Mouse (Mus musculus) hindbrain, embryonic 14.5 days (tissue): ENCODE measurements around the gene Bcl2. TPM values are rescaled to one million over a fixed set of nuclear protein-coding genes. Genes with fewer than 3 reads are reported as not detected.

ENCODE experiments used
- ATAC-seq: fragments of 200-750 bp; cut with Nextera tagmentation; 2 replicates; pipeline ENCODE4 v1.8.0; 2017; ENCODE audit warnings: moderate number of reproducible peaks, mild to moderate bottlenecking, moderate TSS enrichment, moderate library complexity; ENCODE audit not compliant: low FRiP score
- DNase-seq: peaks from one replicate; pipeline ENCODE4 v3.0.0-alpha.2; 2015; ENCODE audit warnings: low spot score
- H3K27ac ChIP-seq: fragments of 300-500 bp; sonication (generic); 2 replicates; pipeline ENCODE4 v1.5.1; 2014; ENCODE audit warnings: mild to moderate bottlenecking, moderate library complexity
- H3K27me3 ChIP-seq: fragments of 300-500 bp; sonication (generic); 2 replicates; pipeline ENCODE4 v1.6.1; 2014; ENCODE audit warnings: mild to moderate bottlenecking, low read length, mixed read lengths; ENCODE audit not compliant: control insufficient read depth, insufficient read depth
- H3K36me3 ChIP-seq: fragments of 300-500 bp; sonication (generic); replicated peaks from 2 replicates; pipeline ENCODE4 v1.6.1; 2014; ENCODE audit not compliant: control insufficient read depth, insufficient read depth
- H3K4me1 ChIP-seq: fragments of 300-500 bp; sonication (generic); replicated peaks from 2 replicates; pipeline ENCODE4 v1.6.1; 2014; ENCODE audit warnings: antibody characterized with exemption, low read length, mixed read lengths; ENCODE audit not compliant: control insufficient read depth, insufficient read depth
- H3K4me2 ChIP-seq: fragments of 300-500 bp; sonication (generic); replicated peaks from 2 replicates; pipeline ENCODE4 v1.6.1; 2014; ENCODE audit warnings: mild to moderate bottlenecking, moderate library complexity
- H3K4me3 ChIP-seq: fragments of 300-500 bp; sonication (generic); replicated peaks from 2 replicates; pipeline ENCODE4 v1.5.1; 2014; ENCODE audit warnings: mild to moderate bottlenecking, low read length
- H3K9ac ChIP-seq: fragments of 300-500 bp; sonication (generic); 2 replicates; pipeline ENCODE4 v1.6.1; 2014
- H3K9me3 ChIP-seq: fragments of 300-500 bp; sonication (generic); 2 replicates; pipeline ENCODE4 v1.6.1; 2016; ENCODE audit warnings: low read length; ENCODE audit not compliant: control insufficient read depth
- WGBS: fragments of 180-500 bp; shearing (Covaris S2); extraction: QIAGEN DNeasy Blood & Tissue Kit; methylation state at CpG from one replicate; pipeline ENCODE4 v1.1.7; 2014; 5-methylcytosine and 5-hydroxymethylcytosine counted together
- polyA plus RNA-seq: library from polyadenylated mRNA; unstranded; fragments of >200 nt; fragmentation: Nextera tagmentation; extraction: Ambion mirVana; gene quantifications from 2 replicates; pipeline ENCODE4 v1.2.1, GENCODE M21; 2014

Bcl2 gene
- polyA plus RNA-seq, 1 experiment from 2014 or later = 11.9 TPM

DNA sequence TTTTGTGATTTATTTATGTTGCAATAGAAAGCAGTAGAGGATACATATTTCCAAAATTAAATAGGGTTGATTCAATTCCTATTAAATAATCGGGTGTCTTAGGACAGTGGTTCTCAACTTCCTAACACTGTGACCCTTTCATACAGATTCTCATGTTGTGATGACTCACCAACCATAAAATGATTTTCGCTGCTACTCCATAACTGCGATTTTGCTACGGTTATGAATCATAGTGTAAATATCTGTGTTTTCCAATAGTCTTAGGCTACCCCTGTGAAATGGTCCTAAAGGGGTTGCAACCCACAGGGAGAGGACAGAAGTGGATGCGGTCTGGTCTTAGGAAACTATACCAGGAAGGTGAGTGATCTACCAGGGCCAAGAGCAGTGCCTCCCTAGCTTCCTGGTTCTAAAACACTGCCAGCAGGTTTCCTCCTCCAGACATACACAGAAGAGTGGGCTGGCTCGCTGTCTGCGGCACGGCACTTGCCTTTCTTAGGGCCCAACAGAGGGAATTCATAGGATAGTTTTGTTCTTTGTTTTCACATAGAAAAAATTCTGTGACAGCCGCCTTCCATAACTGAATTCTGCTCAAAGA is 13.5 kb downstream of the Bcl2 start:
- Histone ChIP-seq H3K4me3 (no peak overlapping the region), H3K9ac (no peak overlapping the region), H3K4me1 (peaks cover 6% of the 10 kb centered on the region; the same call in 1 of the 2 replicates), H3K27ac (no peak overlapping the region), H3K36me3 (no peaks in the 10 kb centered on the region), H3K9me3 (no peaks in the 10 kb centered on the region), H3K4me2 (no peak overlapping the region), H3K27me3 (no peaks in the 10 kb centered on the region)
- ATAC-seq (no peak), DNase-seq (no peak)
- WGBS = 87% methylated on average over 9 of the region's 9 CpGs

DNA sequence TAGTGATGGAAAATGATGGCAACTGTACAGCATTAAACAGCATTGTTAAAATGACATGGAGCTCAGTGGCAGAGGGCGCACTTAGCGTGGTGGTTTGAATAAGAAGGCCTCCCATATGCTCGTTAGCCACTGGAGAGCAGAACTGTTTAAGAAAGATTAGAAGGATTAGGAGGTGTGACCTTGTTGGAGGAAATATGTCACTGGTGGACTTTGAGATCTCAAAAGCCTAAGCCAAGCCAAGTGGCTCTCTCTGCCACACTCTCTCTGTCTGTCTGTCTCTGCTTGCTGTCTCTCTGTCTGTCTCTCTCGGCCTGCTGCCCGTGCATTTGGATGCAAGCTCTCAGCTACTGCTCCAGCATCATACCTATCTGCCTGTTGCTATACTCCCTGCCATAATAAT is 17.6 kb downstream of the Bcl2 start:
- H3K36me3 ChIP-seq = no peaks in the 10 kb centered on the region
- H3K9ac ChIP-seq = no peak overlapping the region
- no peaks in the 10 kb centered on the region for H3K27me3 ChIP-seq
- H3K4me3 ChIP-seq = no peak overlapping the region
- H3K4me1 ChIP-seq = no peaks in the 10 kb centered on the region
- no peaks in the 10 kb centered on the region for H3K9me3 ChIP-seq
- no peak for DNase-seq
- 81% methylated on average over 5 of the region's 5 CpGs for WGBS
- no peak overlapping the region for H3K27ac ChIP-seq
- H3K4me2 ChIP-seq = no peak overlapping the region
- ATAC-seq = no peak

DNA sequence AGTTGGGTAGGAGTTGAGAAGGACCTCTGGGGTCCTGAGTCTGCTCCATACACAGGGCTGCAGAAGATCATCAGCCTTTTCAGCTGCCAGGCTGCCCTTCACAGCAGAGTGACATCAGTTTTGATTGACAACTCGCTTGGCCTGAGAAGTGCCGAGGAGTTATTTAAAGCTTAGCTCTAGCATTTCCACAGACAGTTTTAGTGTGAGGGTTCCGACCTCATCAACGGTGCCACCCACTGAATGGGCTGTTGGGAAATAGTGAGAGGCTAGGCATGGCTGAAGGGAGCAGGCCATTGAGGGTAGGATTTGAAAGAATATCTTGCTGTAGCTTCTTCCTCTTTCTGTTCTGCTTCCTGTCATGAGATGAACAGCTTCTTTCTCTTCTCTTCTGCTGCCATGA is 18.4 kb downstream of the Bcl2 start:
- Histone ChIP-seq H3K4me2 (no peak overlapping the region), H3K4me1 (no peaks in the 10 kb centered on the region), H3K27ac (no peak overlapping the region), H3K9ac (no peak overlapping the region), H3K27me3 (no peaks in the 10 kb centered on the region), H3K9me3 (no peaks in the 10 kb centered on the region), H3K36me3 (no peaks in the 10 kb centered on the region), H3K4me3 (no peak overlapping the region)
- ATAC-seq (no peak), DNase-seq (no peak)
- WGBS = 81% methylated on average over 4 of the region's 4 CpGs

DNA sequence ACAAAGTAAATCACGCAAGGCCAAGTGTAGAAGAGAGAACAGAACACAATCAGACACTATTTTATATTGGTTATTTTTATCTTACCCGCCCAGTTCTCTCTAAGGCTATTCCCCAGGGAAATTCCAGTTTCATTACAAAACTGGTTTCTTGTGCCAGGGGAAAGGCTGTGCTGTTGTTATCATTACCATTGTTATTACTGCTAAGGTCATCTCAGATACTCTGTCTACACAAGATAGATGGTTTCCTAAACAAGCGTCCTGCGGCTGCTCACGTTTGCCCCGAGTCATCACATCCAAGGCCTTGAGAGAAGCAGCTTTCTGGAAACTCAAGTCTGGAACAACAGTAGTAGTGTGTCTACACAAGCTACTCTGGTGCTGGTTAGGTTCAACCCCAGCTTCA is 19.8 kb downstream of the Bcl2 start:
- no peak overlapping the region for H3K4me3 ChIP-seq
- H3K4me2 ChIP-seq = no peak overlapping the region
- H3K9me3 ChIP-seq = no peaks in the 10 kb centered on the region
- H3K27ac ChIP-seq = no peak overlapping the region
- H3K27me3 ChIP-seq = no peaks in the 10 kb centered on the region
- H3K36me3 ChIP-seq = no peaks in the 10 kb centered on the region
- ATAC-seq = no peak
- 86% methylated on average over 6 of the region's 6 CpGs for WGBS
- DNase-seq = no peak
- H3K4me1 ChIP-seq = no peaks in the 10 kb centered on the region
- no peak overlapping the region for H3K9ac ChIP-seq

DNA sequence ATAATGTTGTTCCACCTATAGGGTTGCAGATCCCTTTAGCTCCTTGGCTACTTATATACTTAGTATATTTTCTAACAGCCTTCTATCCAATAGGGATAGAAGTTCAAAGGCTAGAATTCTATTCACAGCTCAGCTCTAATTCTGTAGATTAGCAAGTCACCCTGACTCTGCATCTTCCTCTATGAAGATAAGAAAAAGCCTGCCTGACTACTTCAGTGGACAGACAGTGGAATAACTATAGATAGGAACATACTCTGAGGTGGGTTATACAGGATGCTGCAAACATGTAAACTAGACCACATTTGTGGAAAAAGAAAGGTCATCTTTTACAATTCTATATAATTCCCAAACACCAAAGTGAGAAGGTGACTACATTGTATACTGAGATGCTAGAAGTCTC is 21.5 kb downstream of the Bcl2 start:
- no peaks in the 10 kb centered on the region for H3K4me1 ChIP-seq
- H3K27ac ChIP-seq = no peak overlapping the region
- no peak overlapping the region for H3K4me3 ChIP-seq
- no peaks in the 10 kb centered on the region for H3K27me3 ChIP-seq
- H3K9ac ChIP-seq = no peak overlapping the region
- no peaks in the 10 kb centered on the region for H3K36me3 ChIP-seq
- no peak for ATAC-seq
- H3K4me2 ChIP-seq = no peak overlapping the region
- no peaks in the 10 kb centered on the region for H3K9me3 ChIP-seq
- DNase-seq = no peak

DNA sequence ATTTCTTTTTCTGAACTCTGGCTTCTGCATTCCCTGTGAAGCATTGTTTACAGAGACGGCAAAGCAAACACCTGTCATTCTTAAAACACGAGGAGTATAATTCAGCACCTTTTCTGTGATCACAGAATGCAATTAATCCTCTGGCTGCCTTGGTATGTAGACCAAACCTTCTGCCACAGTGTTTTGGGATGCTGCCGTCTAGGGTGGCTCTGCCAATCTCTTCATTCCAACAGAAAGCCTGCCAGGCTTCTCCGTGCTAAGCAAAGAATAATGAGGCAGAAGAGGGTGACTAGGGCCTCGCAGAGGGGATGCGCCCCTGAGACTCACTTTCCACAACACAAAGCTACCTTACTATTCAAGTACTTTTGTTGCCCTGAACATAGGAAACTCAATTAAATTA is 23.2 kb downstream of the Bcl2 start:
- H3K4me1 ChIP-seq = no peaks in the 10 kb centered on the region
- ATAC-seq = no peak
- no peaks in the 10 kb centered on the region for H3K27me3 ChIP-seq
- no peak overlapping the region for H3K4me3 ChIP-seq
- H3K27ac ChIP-seq = no peak overlapping the region
- no peak overlapping the region for H3K9ac ChIP-seq
- no peak overlapping the region for H3K4me2 ChIP-seq
- H3K36me3 ChIP-seq = no peaks in the 10 kb centered on the region
- no peak for DNase-seq
- WGBS = 74% methylated on average over 6 of the region's 6 CpGs
- no peaks in the 10 kb centered on the region for H3K9me3 ChIP-seq

DNA sequence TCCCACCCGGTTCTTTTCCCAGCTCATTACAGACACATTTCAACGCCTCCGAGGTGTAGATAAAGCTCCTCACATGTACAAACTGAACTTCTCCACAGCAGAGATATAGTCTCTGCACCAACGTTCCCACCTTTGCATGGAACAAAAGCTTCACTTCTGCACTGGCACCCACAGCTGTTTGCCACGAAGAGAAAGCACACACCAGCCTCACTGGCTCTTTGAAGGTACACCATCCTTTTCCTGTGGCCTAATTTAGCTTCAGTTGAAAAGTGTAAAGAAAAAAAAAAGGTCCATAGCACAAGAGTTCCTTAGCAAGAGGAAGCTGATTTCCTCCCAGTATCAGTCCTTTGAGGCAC is 25.9 kb downstream of the Bcl2 start:
- WGBS = 89% methylated on average over 5 of the region's 5 CpGs
- no peaks in the 10 kb centered on the region for H3K27me3 ChIP-seq
- no peak overlapping the region for H3K4me3 ChIP-seq
- H3K4me2 ChIP-seq = no peak overlapping the region
- H3K27ac ChIP-seq = no peak overlapping the region
- no peak for DNase-seq
- H3K36me3 ChIP-seq = no peaks in the 10 kb centered on the region
- H3K4me1 ChIP-seq = no peaks in the 10 kb centered on the region
- no peaks in the 10 kb centered on the region for H3K9me3 ChIP-seq
- no peak for ATAC-seq
- H3K9ac ChIP-seq = no peak overlapping the region

DNA sequence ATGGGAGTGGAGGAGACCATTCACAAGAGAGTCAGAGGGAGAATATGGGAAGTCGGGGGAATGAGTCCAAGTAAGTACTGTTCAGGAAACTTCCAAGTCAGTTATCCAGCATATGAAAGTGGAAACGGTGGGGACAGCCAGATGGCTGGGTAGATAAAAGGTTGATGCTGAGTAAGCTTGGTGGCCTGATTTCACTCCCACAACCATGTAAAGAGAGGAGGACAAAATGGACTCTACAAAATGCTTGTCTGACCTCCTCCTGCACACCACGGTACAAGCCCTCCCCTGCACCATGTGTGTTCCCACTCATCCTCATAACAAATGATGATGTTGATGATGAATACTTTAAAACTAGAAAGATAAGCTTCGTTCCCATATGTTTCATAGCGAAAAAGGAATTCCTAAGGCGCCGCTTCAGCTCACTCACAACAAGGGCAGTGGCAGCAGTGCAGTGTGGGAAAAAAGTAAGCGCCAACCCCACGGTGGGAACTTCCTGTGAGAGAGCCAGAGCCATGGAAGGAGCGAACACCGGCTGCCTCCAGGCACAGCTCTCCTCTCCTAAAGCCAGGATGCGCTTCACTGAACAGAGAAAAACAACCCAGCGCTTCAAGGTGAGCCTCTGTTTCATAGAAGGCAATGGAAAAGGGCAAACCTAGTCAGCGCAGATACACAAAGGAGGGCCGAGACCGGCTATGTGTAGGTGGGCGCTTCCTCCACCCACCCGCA is 26.5 kb downstream of the Bcl2 start:
- DNase-seq (no peak), ATAC-seq (no peak)
- WGBS = 88% methylated on average over 18 of the region's 18 CpGs
- no peak overlapping the region for H3K27ac ChIP-seq
- no peak overlapping the region for H3K4me3 ChIP-seq
- H3K9ac ChIP-seq = no peak overlapping the region
- H3K4me2 ChIP-seq = no peak overlapping the region
- no peaks in the 10 kb centered on the region for H3K27me3 ChIP-seq
- no peaks in the 10 kb centered on the region for H3K4me1 ChIP-seq
- no peaks in the 10 kb centered on the region for H3K9me3 ChIP-seq
- H3K36me3 ChIP-seq = no peaks in the 10 kb centered on the region

DNA sequence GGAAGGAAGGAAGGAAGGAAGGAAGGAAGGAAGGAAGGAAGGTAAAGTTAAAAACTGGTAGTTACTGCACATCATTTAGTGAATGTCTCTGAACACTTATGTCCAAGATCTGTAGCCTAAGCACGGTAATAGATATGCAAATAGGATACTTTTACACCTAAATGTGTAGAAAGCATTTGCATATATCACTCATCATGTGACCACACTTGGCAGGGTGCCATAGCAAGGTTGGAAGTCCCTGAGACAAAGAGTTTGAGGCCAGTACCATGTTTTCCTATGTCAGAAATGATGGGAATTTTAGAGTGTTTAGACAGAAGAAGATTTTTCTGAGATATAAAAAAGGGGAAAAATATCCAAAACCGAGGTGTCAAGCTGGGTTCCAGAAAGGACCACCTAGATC is 28.4 kb downstream of the Bcl2 start:
- 68% methylated on average over 2 of the region's 2 CpGs for WGBS
- H3K4me2 ChIP-seq = no peak overlapping the region
- H3K27me3 ChIP-seq = no peaks in the 10 kb centered on the region
- ATAC-seq (no peak), DNase-seq (no peak)
- H3K36me3 ChIP-seq = no peaks in the 10 kb centered on the region
- no peak overlapping the region for H3K27ac ChIP-seq
- no peaks in the 10 kb centered on the region for H3K4me1 ChIP-seq
- no peak overlapping the region for H3K4me3 ChIP-seq
- no peak overlapping the region for H3K9ac ChIP-seq
- H3K9me3 ChIP-seq = no peaks in the 10 kb centered on the region

DNA sequence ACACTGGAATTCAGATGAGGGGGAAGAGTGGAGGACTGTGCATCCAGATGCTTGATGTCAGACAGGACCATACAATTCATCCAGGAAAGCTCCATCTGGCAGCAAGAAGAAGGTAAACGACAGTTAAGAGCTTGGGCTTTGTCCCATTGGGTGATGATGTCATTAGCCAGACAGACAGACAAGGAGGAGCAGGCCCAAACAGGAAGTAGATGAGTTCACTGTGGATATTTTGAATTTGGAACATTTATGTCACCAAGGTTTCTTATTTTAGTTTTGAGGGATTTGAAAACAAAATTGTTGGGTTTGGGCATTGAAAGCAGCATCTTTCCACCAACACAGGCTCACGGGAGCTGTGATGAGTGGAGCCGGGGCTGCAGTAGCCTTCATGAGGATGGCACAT is 29.5 kb downstream of the Bcl2 start:
- no peak overlapping the region for H3K27ac ChIP-seq
- H3K27me3 ChIP-seq = no peaks in the 10 kb centered on the region
- no peaks in the 10 kb centered on the region for H3K36me3 ChIP-seq
- DNase-seq (no peak), ATAC-seq (no peak)
- no peaks in the 10 kb centered on the region for H3K4me1 ChIP-seq
- no peak overlapping the region for H3K9ac ChIP-seq
- no peak overlapping the region for H3K4me3 ChIP-seq
- no peaks in the 10 kb centered on the region for H3K9me3 ChIP-seq
- H3K4me2 ChIP-seq = no peak overlapping the region
- WGBS = 87% methylated on average over 3 of the region's 3 CpGs
